Mouse (Mus musculus) hindbrain, embryonic 13.5 days (tissue): ENCODE data around the gene Nanos2. TPM values are rescaled to one million over a fixed set of nuclear protein-coding genes. Genes with fewer than 3 reads are reported as not detected.
A peak's percentile ranks its signal among the peaks of the same experiment; 100 is the strongest.

Source experiments
- ATAC-seq: fragments of 200-750 bp; cut with Nextera tagmentation; 2 replicates; pipeline ENCODE4 v1.8.0; 2017; ENCODE audit warnings: moderate TSS enrichment; ENCODE audit not compliant: low FRiP score
- H3K27ac ChIP-seq: fragments of 300-500 bp; sonication (generic); 2 replicates; pipeline ENCODE4 v1.5.1; 2015; ENCODE audit warnings: inconsistent platforms, mild to moderate bottlenecking, moderate library complexity
- H3K27me3 ChIP-seq: fragments of 300-500 bp; sonication (generic); 2 replicates; pipeline ENCODE4 v1.6.1; 2015; ENCODE audit warnings: mild to moderate bottlenecking, inconsistent platforms
- H3K36me3 ChIP-seq: fragments of 300-500 bp; sonication (generic); 2 replicates; pipeline ENCODE4 v1.6.1; 2015; ENCODE audit warnings: mild to moderate bottlenecking, inconsistent platforms
- H3K4me1 ChIP-seq: fragments of 300-500 bp; sonication (generic); replicated peaks from 2 replicates; pipeline ENCODE4 v1.6.1; 2015; ENCODE audit warnings: inconsistent platforms
- H3K4me2 ChIP-seq: fragments of 300-500 bp; sonication (generic); 2 replicates; pipeline ENCODE4 v1.6.1; 2015; ENCODE audit warnings: inconsistent platforms, mild to moderate bottlenecking, moderate library complexity
- H3K4me3 ChIP-seq: fragments of 300-500 bp; sonication (generic); 2 replicates; pipeline ENCODE4 v1.5.1; 2015; ENCODE audit warnings: mild to moderate bottlenecking, inconsistent platforms
- H3K9ac ChIP-seq: fragments of 300-500 bp; sonication (generic); 2 replicates; pipeline ENCODE4 v1.6.1; 2015; ENCODE audit warnings: mild to moderate bottlenecking, inconsistent platforms
- H3K9me3 ChIP-seq: fragments of 300-500 bp; sonication (generic); 2 replicates; pipeline ENCODE4 v1.6.1; 2016; ENCODE audit warnings: inconsistent platforms
- WGBS: fragments of 180-500 bp; shearing (Covaris S2); methylation state at CpG from one replicate; pipeline ENCODE4 v1.1.7; 2015; 5-methylcytosine and 5-hydroxymethylcytosine counted together
- polyA plus RNA-seq: library from polyadenylated mRNA; unstranded; fragments of >200 nt; fragmentation: Nextera tagmentation; extraction: Ambion mirVana; gene quantifications from 2 replicates; pipeline ENCODE4 v1.2.1, GENCODE M21; 2015

Gene Nanos2
- polyA plus RNA-seq = 0.75 and 1.1 TPM in 2 replicates

- H3K4me3 ChIP-seq = no peak within 1 kb of the TSS
- 73% methylated on average over 2 of the region's 2 CpGs for WGBS
Observed at GRCm38 (mm10) chr7:18987100-18987499, at the start of gene Nanos2. Nanos2 (plus strand) TSS chr7:18987400.

GRCm38 (mm10) chr7:18942376-18942775 lies 44.8 kb upstream of the Nanos2 start:
- no peaks in the 10 kb centered on the region for H3K9me3 ChIP-seq
- peak; percentile 80 for ATAC-seq
- H3K4me1 ChIP-seq = peaks cover 53% of the 10 kb centered on the region
- H3K4me2 ChIP-seq = peak overlapping the region; percentile 35
- 6% methylated on average over 1 of the region's 1 CpGs for WGBS
- H3K9ac ChIP-seq = peak overlapping the region; percentile 60; the same call in 1 of the 2 replicates
- no peak overlapping the region for H3K4me3 ChIP-seq
- H3K27me3 ChIP-seq = no peaks in the 10 kb centered on the region
- H3K36me3 ChIP-seq = peaks cover 44% of the 10 kb centered on the region
- H3K27ac ChIP-seq = peak overlapping the region; percentile 89

More at GRCm38 (mm10) chr7:18987100-18987499, at the start of gene Nanos2:
- no peaks in the 10 kb centered on the region for H3K36me3 ChIP-seq
- no peak within 1 kb of the TSS for H3K9ac ChIP-seq
- no peak within 1 kb of the TSS for H3K4me2 ChIP-seq
- H3K27me3 ChIP-seq = peaks cover 3% of the 10 kb centered on the region; the same call in 1 of the 2 replicates
- no peak for ATAC-seq
- H3K27ac ChIP-seq = no peak within 1 kb of the TSS
- peaks cover 16% of the 10 kb centered on the region for H3K4me1 ChIP-seq
- no peaks in the 10 kb centered on the region for H3K9me3 ChIP-seq

GRCm38 (mm10) chr7:18942815-18943214 lies 44.4 kb upstream of the Nanos2 start:
- Histone ChIP-seq H3K9me3 (no peaks in the 10 kb centered on the region), H3K9ac (no peak overlapping the region), H3K4me2 (0 out of 2 replicates have a peak overlapping the region, but pooled peaks have one; percentile 0), H3K4me3 (no peak overlapping the region), H3K27me3 (no peaks in the 10 kb centered on the region), H3K36me3 (peaks cover 49% of the 10 kb centered on the region), H3K4me1 (peaks cover 54% of the 10 kb centered on the region), H3K27ac (peak overlapping the region; percentile 89)
- WGBS = 26% methylated on average over 9 of the region's 9 CpGs
- ATAC-seq = peak; percentile 43; the same call in 1 of the 2 replicates

- ATAC-seq = no peak
- Histone ChIP-seq H3K4me3 (no peak overlapping the region), H3K4me1 (peaks cover 53% of the 10 kb centered on the region), H3K27ac (peak overlapping the region; percentile 92), H3K9me3 (no peaks in the 10 kb centered on the region), H3K4me2 (no peak overlapping the region), H3K27me3 (no peaks in the 10 kb centered on the region), H3K36me3 (peaks cover 50% of the 10 kb centered on the region), H3K9ac (peak overlapping the region; percentile 53; the same call in 1 of the 2 replicates)
- WGBS = 39% methylated on average over 6 of the region's 6 CpGs
Observed at GRCm38 (mm10) chr7:18948151-18948550, 39.0 kb upstream of the Nanos2 start.

GRCm38 (mm10) chr7:18949781-18950522 lies 37.2 kb upstream of the Nanos2 start:
- Histone ChIP-seq H3K4me1 (peaks cover 46% of the 10 kb centered on the region), H3K4me3 (peak overlapping the region; percentile 11; the same call in 1 of the 2 replicates)
- 12% methylated on average over 12 of the region's 12 CpGs for WGBS

GRCm38 (mm10) chr7:18950523-18951315 lies 36.5 kb upstream of the Nanos2 start:
- ATAC-seq = peak; percentile 19; the same call in 1 of the 2 replicates
- Histone ChIP-seq H3K27me3 (no peaks in the 10 kb centered on the region), H3K36me3 (peaks cover 51% of the 10 kb centered on the region), H3K4me3 (peak overlapping the region; percentile 11; the same call in 1 of the 2 replicates), H3K9me3 (no peaks in the 10 kb centered on the region), H3K27ac (peak overlapping the region; percentile 92), H3K4me2 (peak overlapping the region; percentile 38), H3K9ac (peak overlapping the region; percentile 53), H3K4me1 (peaks cover 46% of the 10 kb centered on the region)
- WGBS = 14% methylated on average over 18 of the region's 18 CpGs

More at GRCm38 (mm10) chr7:18949781-18950522, 37.2 kb upstream of the Nanos2 start:
- peaks cover 55% of the 10 kb centered on the region for H3K36me3 ChIP-seq
- ATAC-seq = peak; percentile 92
- peak overlapping the region; percentile 53; the same call in 1 of the 2 replicates for H3K9ac ChIP-seq
- no peaks in the 10 kb centered on the region for H3K9me3 ChIP-seq
- peak overlapping the region; percentile 92 for H3K27ac ChIP-seq
- no peaks in the 10 kb centered on the region for H3K27me3 ChIP-seq
- H3K4me2 ChIP-seq = peak overlapping the region; percentile 38

- H3K27me3 ChIP-seq = no peaks in the 10 kb centered on the region
- ATAC-seq = no peak
- peaks cover 52% of the 10 kb centered on the region for H3K36me3 ChIP-seq
- WGBS = 19% methylated on average over 15 of the region's 15 CpGs
- no peak overlapping the region for H3K4me3 ChIP-seq
- H3K9me3 ChIP-seq = no peaks in the 10 kb centered on the region
- peak overlapping the region; percentile 92 for H3K27ac ChIP-seq
- H3K9ac ChIP-seq = peak overlapping the region; percentile 43; the same call in 1 of the 2 replicates
- H3K4me1 ChIP-seq = peaks cover 47% of the 10 kb centered on the region
- peak overlapping the region; percentile 38 for H3K4me2 ChIP-seq
Observed at GRCm38 (mm10) chr7:18951397-18951796, 35.8 kb upstream of the Nanos2 start.

GRCm38 (mm10) chr7:18957569-18958383 lies 29.4 kb upstream of the Nanos2 start:
- under 1% methylated on average over 97 of the region's 107 CpGs for WGBS
- ATAC-seq = peak; percentile 33
- H3K9ac ChIP-seq = peak overlapping the region; percentile 72
- peaks cover 45% of the 10 kb centered on the region for H3K36me3 ChIP-seq
- H3K4me2 ChIP-seq = peak overlapping the region; percentile 59
- no peaks in the 10 kb centered on the region for H3K9me3 ChIP-seq
- peak overlapping the region; percentile 84 for H3K27ac ChIP-seq
- H3K4me3 ChIP-seq = peak overlapping the region; percentile 39
- H3K4me1 ChIP-seq = peaks cover 60% of the 10 kb centered on the region
- H3K27me3 ChIP-seq = no peaks in the 10 kb centered on the region

- peak overlapping the region; percentile 59 for H3K4me2 ChIP-seq
- no peaks in the 10 kb centered on the region for H3K9me3 ChIP-seq
- peak overlapping the region; percentile 39 for H3K4me3 ChIP-seq
- H3K36me3 ChIP-seq = peaks cover 39% of the 10 kb centered on the region
- peaks cover 66% of the 10 kb centered on the region for H3K4me1 ChIP-seq
- WGBS = 6% methylated on average over 15 of the region's 21 CpGs
- H3K9ac ChIP-seq = peak overlapping the region; percentile 72
- no peaks in the 10 kb centered on the region for H3K27me3 ChIP-seq
- ATAC-seq = no peak
- peak overlapping the region; percentile 84 for H3K27ac ChIP-seq
Observed at GRCm38 (mm10) chr7:18958384-18958766, 28.8 kb upstream of the Nanos2 start.

GRCm38 (mm10) chr7:18959446-18959845 lies 27.8 kb upstream of the Nanos2 start:
- Histone ChIP-seq H3K27ac (peak overlapping the region; percentile 31), H3K27me3 (no peaks in the 10 kb centered on the region), H3K36me3 (peaks cover 29% of the 10 kb centered on the region), H3K9me3 (no peaks in the 10 kb centered on the region), H3K4me2 (no peak overlapping the region), H3K4me1 (peaks cover 76% of the 10 kb centered on the region), H3K9ac (no peak overlapping the region), H3K4me3 (no peak overlapping the region)
- ATAC-seq = no peak
- WGBS = 60% methylated on average over 8 of the region's 8 CpGs

- ATAC-seq = no peak
- 2% methylated on average over 17 of the region's 17 CpGs for WGBS
- Histone ChIP-seq H3K36me3 (peaks cover 17% of the 10 kb centered on the region), H3K4me3 (peak overlapping the region; percentile 28), H3K4me2 (peak overlapping the region; percentile 52), H3K27me3 (no peaks in the 10 kb centered on the region), H3K9ac (peak overlapping the region; percentile 56; the same call in 1 of the 2 replicates), H3K27ac (no peak overlapping the region), H3K4me1 (peaks cover 72% of the 10 kb centered on the region), H3K9me3 (no peaks in the 10 kb centered on the region)
Observed at GRCm38 (mm10) chr7:18962171-18962792, 24.9 kb upstream of the Nanos2 start.
